8 mouse cellular contexts compared by ENCODE assay signal in the genomic region with DNA sequence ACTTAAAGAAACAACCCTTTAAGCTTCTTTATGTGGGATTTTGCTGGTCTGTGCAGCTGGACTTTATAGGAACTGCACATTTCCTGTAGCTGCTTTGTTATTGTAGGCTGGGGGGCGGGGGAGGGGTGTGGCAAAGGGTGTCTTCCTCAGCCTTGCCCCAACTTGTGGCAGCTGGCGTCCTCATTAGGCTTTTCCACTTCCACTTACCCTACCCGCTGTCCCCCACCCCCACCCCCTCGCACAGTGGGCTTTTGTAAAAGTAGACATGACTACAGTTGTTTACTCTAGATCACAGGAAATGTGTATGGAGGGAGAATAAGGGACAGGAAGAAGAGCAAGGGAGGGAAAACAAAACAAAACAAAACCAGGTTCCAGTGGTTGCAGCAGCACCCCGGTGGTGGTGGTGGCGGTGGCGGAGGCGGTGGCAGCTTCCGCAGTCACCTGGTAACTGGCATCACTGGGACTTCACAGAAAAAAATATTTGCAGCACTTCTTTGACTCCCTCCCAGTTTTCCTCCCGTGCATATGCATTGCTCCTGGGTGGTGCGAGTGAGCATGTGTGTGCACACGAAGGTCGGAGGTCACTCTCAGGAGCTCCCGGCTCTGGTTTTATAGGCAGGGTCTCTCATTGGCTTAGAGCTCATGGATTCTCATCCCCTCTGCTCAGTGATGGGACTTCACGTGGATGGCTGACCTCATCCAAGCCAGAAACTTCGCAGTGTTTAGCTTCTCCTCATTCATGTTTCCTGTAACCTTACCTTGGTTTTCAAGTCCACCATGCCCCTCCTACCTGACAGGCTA. TPM values are rescaled to one million over a fixed set of nuclear protein-coding genes. Genes with fewer than 3 reads are reported as not detected.
A peak's percentile ranks its signal among the peaks of the same experiment; 100 is the strongest.
DNase-seq lines count a peak whose midpoint lies in the region; ATAC-seq and TF ChIP-seq lines count a peak whose summit lies in the region.

No protein-coding gene starts in this region.

- 0 out of 2 replicates have a peak, but pooled peaks cover 3% of the 10 kb centered on the region for H3K4me1 ChIP-seq in kidney, adult 2 months (ENCODE audit: control insufficient read depth, insufficient read depth, low read length)
- peaks cover 28% of the 10 kb centered on the region for H3K4me1 ChIP-seq in bone marrow macrophage, adult 2 months (ENCODE audit: control insufficient read depth, insufficient read depth, low read length)
- peaks cover 61% of the 10 kb centered on the region for H3K4me1 ChIP-seq in limb, embryonic 13.5 days

- peak overlapping the region; percentile 49; the same call in 1 of the 2 replicates for H3K27ac ChIP-seq in kidney, adult 2 months (ENCODE audit: insufficient read depth, low read depth, low read length)
- peak overlapping the region; percentile 99 for H3K27ac ChIP-seq in bone marrow macrophage, adult 2 months (ENCODE audit: insufficient read depth, low read depth, low read length)
- peak overlapping the region; percentile 67; the same call in 1 of the 2 replicates for H3K27ac ChIP-seq in limb, embryonic 13.5 days

- WGBS in kidney, adult 2 months: 43% methylated on average over 16 of the region's 16 CpGs
- WGBS in limb, embryonic 13.5 days: 52% methylated on average over 16 of the region's 16 CpGs

- H3K36me3 ChIP-seq in kidney, adult 2 months (ENCODE audit: control insufficient read depth, insufficient read depth, low read length): no peaks in the 10 kb centered on the region
- H3K36me3 ChIP-seq in limb, embryonic 13.5 days: no peaks in the 10 kb centered on the region

- no peak for TF ChIP-seq CTCF in kidney, adult 2 months (conservative IDR thresholded peaks at IDR 0.05; ENCODE audit: insufficient read depth, insufficient read length, low read depth, low read length)
- no peak for TF ChIP-seq CTCF in bone marrow macrophage, adult 2 months (IDR thresholded peaks at IDR 0.05; ENCODE audit: low read depth, low read length)

- DNase-seq in kidney, adult 2 months: no peak
- no peak for DNase-seq in kidney, adult 18-20 months
- peak; percentile 57 to 63 for DNase-seq in spleen, adult 18-20 months
- DNase-seq in left cerebral cortex, postnatal 14 days (ENCODE audit: low spot score in 2 of 2): no peak
- no peak for DNase-seq in cerebellum, adult 9-11 months
- DNase-seq in urinary bladder, postnatal 10 days (ENCODE audit: low spot score): no peak

- H3K27me3 ChIP-seq in kidney, adult 2 months (replicated peaks; ENCODE audit: control insufficient read depth, insufficient read depth, low read length): no peaks in the 10 kb centered on the region
- H3K27me3 ChIP-seq in limb, embryonic 13.5 days: no peaks in the 10 kb centered on the region

- H3K4me2 ChIP-seq in limb, embryonic 13.5 days (replicated peaks): peak overlapping the region; percentile 31

- no peak for TF ChIP-seq POLR2A in kidney, adult 2 months (IDR thresholded peaks at IDR 0.05; ENCODE audit: low read depth, low read length)
- TF ChIP-seq POLR2A in bone marrow macrophage, adult 2 months (IDR thresholded peaks at IDR 0.05; ENCODE audit: borderline replicate concordance, low read depth, low read length): no peak

- no peak overlapping the region for H3K4me3 ChIP-seq in kidney, adult 2 months (ENCODE audit: insufficient read depth, low read depth, low read length)
- H3K4me3 ChIP-seq in bone marrow macrophage, adult 2 months (ENCODE audit: insufficient read depth, low read length): peak overlapping the region; percentile 46
- no peak overlapping the region for H3K4me3 ChIP-seq in limb, embryonic 13.5 days

- no peak for ATAC-seq in limb, embryonic 13.5 days (ENCODE audit: low FRiP score, low read depth)

- no peaks in the 10 kb centered on the region for H3K9me3 ChIP-seq in limb, embryonic 13.5 days

- H3K9ac ChIP-seq in limb, embryonic 13.5 days: no peak overlapping the region

- intact Hi-C loops in left cerebral cortex, postnatal 14 days (cut with DNase I): no loop called here

RNA-seq across cellular contexts. Expression of a gene that starts 4.8 kb away (rescaled TPM):
- polyA plus RNA-seq in kidney, adult 2 months (2012; rRNA removed): 7.3 and 8.0 TPM in 2 replicates
- polyA plus RNA-seq in bone marrow macrophage, adult 2 months (2012; ENCODE audit: insufficient read depth, insufficient read length, missing spikeins): 18.3 and 24.1 TPM in 2 replicates
- polyA plus RNA-seq in limb, embryonic 13.5 days (2015; fragmentation: Nextera tagmentation; extraction: Ambion mirVana): 15.8 and 16.2 TPM in 2 replicates
- 10 to 100 TPM; 22.6 to 23.5 TPM for total RNA-seq in left cerebral cortex, postnatal 14 days (2021)

RNA-seq across cellular contexts. Expression of a gene that starts 40.9 kb away (rescaled TPM):
- polyA plus RNA-seq in kidney, adult 2 months (2012; rRNA removed): 34.7 and 38.3 TPM in 2 replicates
- 0.25 TPM in 1 of 2 replicates, not detected in the other for polyA plus RNA-seq in bone marrow macrophage, adult 2 months (2012; ENCODE audit: insufficient read depth, insufficient read length, missing spikeins)
- 29.1 and 34.0 TPM in 2 replicates for polyA plus RNA-seq in limb, embryonic 13.5 days (2015; fragmentation: Nextera tagmentation; extraction: Ambion mirVana)
- 100 to 1,000 TPM; 105 to 120 TPM for total RNA-seq in left cerebral cortex, postnatal 14 days (2021)

Comparison
In these comparisons a context has a peak if more than half of its experiments do, and no peak if none do; other contexts are left out.
1. DNase-seq: peak in spleen, adult 18-20 months (2 of 2); none in kidney, adult 2 months (single experiment), kidney, adult 18-20 months (single experiment), left cerebral cortex, postnatal 14 days (0 of 2), cerebellum, adult 9-11 months (single experiment) and urinary bladder, postnatal 10 days (single experiment).
2. H3K27ac ChIP-seq: peak in every context shown above with its lines; median percentile 99 in bone marrow macrophage, adult 2 months; 67 in limb, embryonic 13.5 days; 49 in kidney, adult 2 months.
3. RNA of a gene that starts 40.9 kb away (polyA plus RNA-seq): 34.7 to 38.3 TPM in kidney, adult 2 months and 29.1 to 34.0 TPM in limb, embryonic 13.5 days; 0.25 TPM in bone marrow macrophage, adult 2 months; every median in the first group is over 10 times any median in the second.